Mouse (Mus musculus): ENCODE measurements around the gene Frmd4a. TPM values are rescaled to one million over a fixed set of nuclear protein-coding genes. Genes with fewer than 3 reads are reported as not detected.

The Frmd4a gene
- polyA plus RNA-seq, 1 experiment, result 22.8 TPM

DNA sequence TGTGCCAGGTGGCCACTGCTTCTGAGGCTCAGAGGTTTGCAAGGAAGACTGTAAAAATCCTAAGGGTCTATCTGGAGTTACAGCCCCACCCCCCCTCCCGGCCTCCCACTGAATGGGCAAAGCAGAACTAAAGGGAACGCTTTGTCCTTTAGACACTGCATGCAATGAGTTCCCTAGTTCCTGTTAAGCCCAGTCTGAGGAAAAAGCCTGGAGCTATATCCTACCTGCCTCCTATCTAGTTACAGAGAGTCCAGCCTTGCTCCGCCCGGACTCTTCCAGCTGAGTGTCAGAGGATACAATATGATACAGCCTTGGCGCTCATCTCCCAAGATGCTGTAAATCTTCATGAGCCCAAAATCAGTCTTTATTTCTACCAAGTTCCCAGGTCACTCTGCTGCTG, 556.7 kb downstream of the Frmd4a start:
- no peak for TF ChIP-seq POLR2A (IDR thresholded peaks at IDR 0.05; ENCODE audit: borderline replicate concordance, control insufficient read depth, low read depth, low read length)
- H3K4me3 ChIP-seq (replicated peaks; ENCODE audit: control insufficient read depth, low read depth, low read length), result no peak overlapping the region
- no peak overlapping the region for H3K27ac ChIP-seq (ENCODE audit: control insufficient read depth, insufficient read depth, low read depth, low read length, poor library complexity)
- H3K4me1 ChIP-seq (ENCODE audit: control insufficient read depth, insufficient read depth, low read length), result peaks cover 6% of the 10 kb centered on the region
- WGBS, result 93% methylated on average over 5 of the region's 5 CpGs

- Histone ChIP-seq H3K4me1 (ENCODE audit: control insufficient read depth, insufficient read depth, low read length) (peaks cover 6% of the 10 kb centered on the region), H3K27ac (ENCODE audit: control insufficient read depth, insufficient read depth, low read depth, low read length, poor library complexity) (no peak overlapping the region), H3K4me3 (replicated peaks; ENCODE audit: control insufficient read depth, low read depth, low read length) (no peak overlapping the region)
- WGBS, result 91% methylated on average over 2 of the region's 2 CpGs
- TF ChIP-seq CTCF (IDR thresholded peaks at IDR 0.05; ENCODE audit: control insufficient read depth, insufficient read depth, low read length) (no peak), POLR2A (IDR thresholded peaks at IDR 0.05; ENCODE audit: borderline replicate concordance, control insufficient read depth, low read depth, low read length) (no peak)
These were observed 557.6 kb downstream of the Frmd4a start for GRCm38 (mm10) chr2:4575163-4575562.

DNA sequence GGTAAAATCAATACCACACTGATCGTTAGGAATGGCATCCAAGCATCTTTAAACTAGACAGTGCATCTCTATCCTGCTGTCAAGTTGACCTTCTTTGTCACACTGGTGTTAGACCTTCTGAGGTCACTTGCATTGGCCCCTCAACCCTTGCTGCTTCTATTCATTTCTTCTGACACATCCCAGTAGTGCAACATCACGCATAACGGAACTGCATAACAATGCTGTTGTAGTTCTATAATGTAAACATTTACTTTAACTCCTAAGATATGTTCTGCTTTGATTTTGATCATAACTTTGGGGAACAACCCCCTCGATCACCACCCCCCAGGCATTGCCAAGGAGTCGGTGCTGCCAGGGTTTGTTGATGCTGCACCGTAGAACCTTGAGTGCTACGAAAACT, 558.5 kb downstream of the Frmd4a start:
- WGBS, result 96% methylated on average over 7 of the region's 7 CpGs
- Histone ChIP-seq H3K27ac (ENCODE audit: control insufficient read depth, insufficient read depth, low read depth, low read length, poor library complexity) (no peak overlapping the region), H3K4me3 (replicated peaks; ENCODE audit: control insufficient read depth, low read depth, low read length) (no peak overlapping the region), H3K4me1 (ENCODE audit: control insufficient read depth, insufficient read depth, low read length) (peaks cover 6% of the 10 kb centered on the region)
- TF ChIP-seq POLR2A (IDR thresholded peaks at IDR 0.05; ENCODE audit: borderline replicate concordance, control insufficient read depth, low read depth, low read length) (no peak), CTCF (IDR thresholded peaks at IDR 0.05; ENCODE audit: control insufficient read depth, insufficient read depth, low read length) (no peak)

DNA sequence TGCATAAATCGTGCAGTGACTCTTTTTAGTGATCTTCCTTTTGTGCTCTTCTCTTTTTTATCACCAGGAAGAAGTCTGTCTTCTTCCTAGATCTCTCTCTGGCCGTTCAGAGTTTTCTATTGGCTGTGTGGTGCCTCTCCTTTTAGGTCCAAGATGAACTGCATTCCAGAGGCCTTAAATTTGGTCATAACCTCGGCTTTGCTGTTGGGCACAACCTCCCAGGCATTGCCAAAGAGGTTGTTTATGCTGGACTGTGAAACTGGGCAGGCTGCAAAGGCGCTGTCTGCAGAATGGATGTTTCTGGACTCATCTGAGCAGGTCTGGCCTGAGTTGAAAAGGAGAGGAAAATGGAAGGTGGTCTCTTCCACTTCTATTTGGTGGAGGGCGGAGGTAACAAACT, 560.8 kb downstream of the Frmd4a start:
- TF ChIP-seq CTCF (IDR thresholded peaks at IDR 0.05; ENCODE audit: control insufficient read depth, insufficient read depth, low read length), result no peak
- TF ChIP-seq POLR2A (IDR thresholded peaks at IDR 0.05; ENCODE audit: borderline replicate concordance, control insufficient read depth, low read depth, low read length), result no peak
- 77% methylated on average over 5 of the region's 5 CpGs for WGBS
- Histone ChIP-seq H3K4me1 (ENCODE audit: control insufficient read depth, insufficient read depth, low read length) (peaks cover 3% of the 10 kb centered on the region; the same call in 1 of the 2 replicates), H3K27ac (ENCODE audit: control insufficient read depth, insufficient read depth, low read depth, low read length, poor library complexity) (no peak overlapping the region), H3K4me3 (replicated peaks; ENCODE audit: control insufficient read depth, low read depth, low read length) (no peak overlapping the region)

- Histone ChIP-seq H3K27ac (ENCODE audit: control insufficient read depth, insufficient read depth, low read depth, low read length, poor library complexity) (no peak overlapping the region), H3K4me1 (ENCODE audit: control insufficient read depth, insufficient read depth, low read length) (no peaks in the 10 kb centered on the region), H3K4me3 (replicated peaks; ENCODE audit: control insufficient read depth, low read depth, low read length) (no peak overlapping the region)
- no peak for TF ChIP-seq CTCF (IDR thresholded peaks at IDR 0.05; ENCODE audit: control insufficient read depth, insufficient read depth, low read length)
- no peak for TF ChIP-seq POLR2A (IDR thresholded peaks at IDR 0.05; ENCODE audit: borderline replicate concordance, control insufficient read depth, low read depth, low read length)
- WGBS, result 76% methylated on average over 8 of the region's 8 CpGs
These were observed 562.0 kb downstream of the Frmd4a start for GRCm38 (mm10) chr2:4579357-4580068.

- TF ChIP-seq CTCF (IDR thresholded peaks at IDR 0.05; ENCODE audit: control insufficient read depth, insufficient read depth, low read length), result no peak
- TF ChIP-seq POLR2A (IDR thresholded peaks at IDR 0.05; ENCODE audit: borderline replicate concordance, control insufficient read depth, low read depth, low read length), result no peak
- WGBS, result 34% methylated on average over 6 of the region's 6 CpGs
- Histone ChIP-seq H3K27ac (ENCODE audit: control insufficient read depth, insufficient read depth, low read depth, low read length, poor library complexity) (no peak overlapping the region), H3K4me1 (ENCODE audit: control insufficient read depth, insufficient read depth, low read length) (no peaks in the 10 kb centered on the region), H3K4me3 (replicated peaks; ENCODE audit: control insufficient read depth, low read depth, low read length) (no peak overlapping the region)
These were observed 563.1 kb downstream of the Frmd4a start for GRCm38 (mm10) chr2:4580666-4581065.

- 81% methylated on average over 2 of the region's 2 CpGs for WGBS
- no peak overlapping the region for H3K27ac ChIP-seq (ENCODE audit: control insufficient read depth, insufficient read depth, low read depth, low read length, poor library complexity)
- H3K4me3 ChIP-seq (replicated peaks; ENCODE audit: control insufficient read depth, low read depth, low read length), result no peak overlapping the region
- TF ChIP-seq POLR2A (IDR thresholded peaks at IDR 0.05; ENCODE audit: borderline replicate concordance, control insufficient read depth, low read depth, low read length), result no peak
- TF ChIP-seq CTCF (IDR thresholded peaks at IDR 0.05; ENCODE audit: control insufficient read depth, insufficient read depth, low read length), result no peak
- no peaks in the 10 kb centered on the region for H3K4me1 ChIP-seq (ENCODE audit: control insufficient read depth, insufficient read depth, low read length)
These were observed 565.4 kb downstream of the Frmd4a start for GRCm38 (mm10) chr2:4582930-4583329.

DNA sequence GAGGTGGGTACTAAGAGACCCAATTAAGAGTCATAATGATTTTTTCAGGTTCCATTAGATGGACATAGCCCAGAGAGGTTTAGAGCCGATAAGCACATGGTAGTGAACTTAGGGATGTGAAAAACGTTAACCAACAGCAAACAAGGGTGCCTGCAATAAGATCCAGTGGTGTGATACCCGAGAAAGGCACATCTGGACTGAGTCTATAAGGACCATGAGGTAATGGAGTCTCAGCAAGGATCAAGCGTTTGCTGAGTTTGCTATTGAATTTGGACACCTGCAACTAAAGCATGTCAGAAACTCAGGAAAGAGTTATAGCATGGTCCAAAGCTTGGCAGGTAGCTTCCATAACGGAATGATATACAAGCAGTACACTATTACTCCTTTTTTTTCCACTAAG, 566.7 kb downstream of the Frmd4a start:
- Histone ChIP-seq H3K27ac (ENCODE audit: control insufficient read depth, insufficient read depth, low read depth, low read length, poor library complexity) (no peak overlapping the region), H3K4me1 (ENCODE audit: control insufficient read depth, insufficient read depth, low read length) (no peaks in the 10 kb centered on the region), H3K4me3 (replicated peaks; ENCODE audit: control insufficient read depth, low read depth, low read length) (no peak overlapping the region)
- WGBS, result 84% methylated on average over 5 of the region's 5 CpGs
- no peak for TF ChIP-seq CTCF (IDR thresholded peaks at IDR 0.05; ENCODE audit: control insufficient read depth, insufficient read depth, low read length)
- no peak for TF ChIP-seq POLR2A (IDR thresholded peaks at IDR 0.05; ENCODE audit: borderline replicate concordance, control insufficient read depth, low read depth, low read length)

- H3K27ac ChIP-seq (ENCODE audit: control insufficient read depth, insufficient read depth, low read depth, low read length, poor library complexity), result no peak overlapping the region
- H3K4me1 ChIP-seq (ENCODE audit: control insufficient read depth, insufficient read depth, low read length), result no peaks in the 10 kb centered on the region
- TF ChIP-seq CTCF (IDR thresholded peaks at IDR 0.05; ENCODE audit: control insufficient read depth, insufficient read depth, low read length) (no peak), POLR2A (IDR thresholded peaks at IDR 0.05; ENCODE audit: borderline replicate concordance, control insufficient read depth, low read depth, low read length) (no peak)
- WGBS, result 87% methylated on average over 11 of the region's 11 CpGs
- no peak overlapping the region for H3K4me3 ChIP-seq (replicated peaks; ENCODE audit: control insufficient read depth, low read depth, low read length)
These were observed 568.7 kb downstream of the Frmd4a start for GRCm38 (mm10) chr2:4586245-4586644.

Measured in bone marrow, adult 2 months (tissue).